Mouse (Mus musculus) embryo, embryonic 10 days (tissue): ENCODE measurements around the gene Cd248.

Experiments used
- DNase-seq: peaks from one replicate; pipeline ENCODE4 v3.0.0-alpha.2; 2015; ENCODE audit warnings: low spot score

The Cd248 gene

GRCm38 (mm10) chr19:5067867-5068569, at the start of gene Cd248:
Cd248 (plus strand) TSS chr19:5068078.
- peak; percentile 68 for DNase-seq

DNA sequence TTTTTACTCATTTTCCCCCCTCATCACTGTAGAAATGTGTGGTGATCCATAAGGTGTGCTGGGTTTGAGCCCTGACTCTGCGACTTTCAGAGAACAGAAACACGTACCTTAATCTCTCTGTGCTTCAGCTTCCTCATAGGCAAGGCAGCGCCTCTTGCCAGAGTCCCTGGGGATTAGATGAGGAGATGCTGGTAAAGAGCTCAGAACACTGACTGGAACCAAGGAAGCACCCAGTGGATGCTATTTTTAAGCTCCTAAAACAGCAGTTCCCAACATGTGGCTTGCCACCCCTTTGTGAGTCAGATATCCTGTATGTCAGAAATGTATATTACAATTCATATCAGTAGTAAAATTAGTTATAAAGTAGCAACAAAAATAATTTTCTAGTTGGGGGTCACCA, 49.7 kb upstream of the Cd248 start:
- no peak for DNase-seq

- no peak for DNase-seq
Measured at GRCm38 (mm10) chr19:5021416-5021815, 46.5 kb upstream of the Cd248 start.

GRCm38 (mm10) chr19:5023621-5024479, 44.0 kb upstream of the Cd248 start, which contains the start of gene Slc29a2:
Slc29a2 (plus strand) TSS chr19:5023860.
- DNase-seq: peak; percentile 97

DNA sequence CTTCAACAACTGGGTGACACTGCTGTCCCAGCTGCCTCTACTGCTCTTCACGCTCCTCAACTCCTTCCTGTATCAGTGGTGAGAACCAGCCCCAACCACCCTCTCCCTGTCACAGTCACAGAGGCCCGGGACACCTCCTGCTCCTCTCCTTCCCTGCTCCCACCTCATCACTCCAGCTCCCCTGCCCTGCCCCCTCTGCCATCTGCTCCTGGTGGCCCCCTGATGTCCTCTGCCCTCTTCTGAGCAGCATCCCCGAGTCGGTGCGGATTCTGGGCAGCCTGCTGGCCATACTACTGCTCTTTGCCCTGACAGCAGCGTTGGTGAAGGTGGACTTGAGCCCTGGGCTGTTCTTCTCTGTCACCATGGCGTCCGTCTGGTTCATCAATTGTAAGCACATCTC, 41.8 kb upstream of the Cd248 start:
- no peak for DNase-seq

DNA sequence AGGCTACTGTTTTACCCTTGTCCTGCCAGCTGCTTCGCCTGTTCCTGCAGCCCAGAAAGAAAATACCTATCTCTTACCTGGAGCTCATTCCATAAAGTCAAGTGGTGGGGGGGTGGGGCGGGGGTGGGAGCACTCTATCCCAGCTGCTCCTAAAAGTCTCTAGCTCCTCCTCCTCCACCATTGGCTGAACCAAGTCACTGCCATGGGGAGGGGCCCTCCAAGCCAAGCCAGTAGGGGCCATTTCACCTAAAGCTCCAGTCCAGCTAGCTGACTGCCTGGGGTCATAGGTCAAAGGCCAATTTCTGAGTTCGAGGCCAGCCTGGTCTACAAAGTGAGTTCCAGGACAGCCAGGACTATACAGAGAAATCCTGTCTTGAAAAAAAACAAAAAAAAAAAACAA, 35.2 kb upstream of the Cd248 start:
- no peak for DNase-seq

DNA sequence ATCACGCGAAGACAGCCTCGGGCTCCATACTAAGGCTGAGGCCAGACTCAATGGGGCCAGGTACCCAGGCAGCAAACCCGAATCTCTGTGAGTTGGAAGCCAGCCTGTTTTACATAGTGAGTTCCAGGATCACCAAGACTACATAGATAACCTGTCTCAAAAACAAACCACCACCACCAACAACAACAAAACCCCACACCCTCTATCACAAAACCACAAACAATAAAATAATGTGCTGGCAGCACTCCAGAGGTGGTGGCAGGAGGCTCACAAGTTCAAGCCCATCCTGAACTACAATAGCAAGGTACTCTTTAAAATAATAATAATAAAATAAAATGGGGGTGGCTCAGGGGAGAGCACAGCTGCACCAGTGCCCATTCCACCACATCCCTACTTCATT, 31.3 kb upstream of the Cd248 start:
- DNase-seq: no peak

- peak; percentile 95 for DNase-seq
Measured at GRCm38 (mm10) chr19:5037678-5038571, 30.0 kb upstream of the Cd248 start.

GRCm38 (mm10) chr19:5038709-5039156, 29.1 kb upstream of the Cd248 start, which contains the start of the genes B4gat1 and AC124502.3:
B4gat1 (plus strand) TSS chr19:5038826.
AC124502.3 (plus strand) TSS chr19:5038891.
- peak; percentile 97 for DNase-seq

GRCm38 (mm10) chr19:5039301-5040114, 28.4 kb upstream of the Cd248 start:
- DNase-seq: peak; percentile 43

- peak; percentile 99 for DNase-seq
Measured at GRCm38 (mm10) chr19:5040862-5041523, 26.9 kb upstream of the Cd248 start, which contains the start of gene Brms1. Brms1 (plus strand) TSS chr19:5041354.

DNA sequence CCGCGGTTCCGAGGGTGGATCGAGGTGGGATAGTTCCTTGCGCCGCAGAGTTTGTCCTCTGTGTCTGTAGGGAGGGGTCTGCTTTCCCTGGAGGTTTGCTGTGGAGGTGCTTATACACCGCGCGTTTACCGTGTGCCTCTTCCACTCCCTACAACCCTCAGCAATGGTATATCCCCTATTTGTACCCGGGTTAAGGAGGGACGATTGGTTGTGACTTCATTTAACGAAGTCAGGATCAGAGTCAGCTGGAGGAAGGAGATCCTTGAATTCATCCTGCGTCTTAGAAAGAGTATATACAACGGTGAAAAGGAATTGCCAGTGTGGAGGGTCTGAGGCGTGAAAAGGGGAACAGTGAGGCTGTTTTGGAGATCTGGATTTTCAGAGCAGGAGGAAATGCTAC, 26.3 kb upstream of the Cd248 start:
- no peak for DNase-seq

DNA sequence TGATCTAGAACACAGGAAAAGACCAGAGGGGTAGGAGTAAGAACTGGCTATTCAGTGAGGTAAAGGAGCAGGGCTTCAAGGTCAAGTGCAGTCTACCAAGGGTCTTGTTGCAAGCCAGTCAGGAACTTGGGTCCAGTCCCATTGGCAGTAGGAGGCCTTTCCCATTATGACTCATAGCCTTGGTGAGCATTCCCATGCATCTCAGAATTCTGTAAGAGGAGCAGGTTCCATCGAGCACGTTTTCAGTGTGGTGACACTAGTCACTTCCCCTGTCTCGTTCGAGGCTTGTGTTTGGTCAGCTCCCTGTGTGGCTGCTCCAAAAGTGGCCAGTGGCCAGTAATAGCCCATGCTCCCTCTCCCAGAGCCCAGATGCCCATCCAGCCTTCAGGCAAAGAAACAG, 22.3 kb upstream of the Cd248 start:
- DNase-seq: no peak

- no peak for DNase-seq
Measured at GRCm38 (mm10) chr19:5048138-5049056, 19.5 kb upstream of the Cd248 start.

- no peak for DNase-seq
Measured at GRCm38 (mm10) chr19:5049325-5049724, 18.6 kb upstream of the Cd248 start.

GRCm38 (mm10) chr19:5050047-5050905, 17.6 kb upstream of the Cd248 start, which contains the start of gene Rin1:
Rin1 (plus strand) TSS chr19:5050481.
- peak; percentile 74 for DNase-seq

DNA sequence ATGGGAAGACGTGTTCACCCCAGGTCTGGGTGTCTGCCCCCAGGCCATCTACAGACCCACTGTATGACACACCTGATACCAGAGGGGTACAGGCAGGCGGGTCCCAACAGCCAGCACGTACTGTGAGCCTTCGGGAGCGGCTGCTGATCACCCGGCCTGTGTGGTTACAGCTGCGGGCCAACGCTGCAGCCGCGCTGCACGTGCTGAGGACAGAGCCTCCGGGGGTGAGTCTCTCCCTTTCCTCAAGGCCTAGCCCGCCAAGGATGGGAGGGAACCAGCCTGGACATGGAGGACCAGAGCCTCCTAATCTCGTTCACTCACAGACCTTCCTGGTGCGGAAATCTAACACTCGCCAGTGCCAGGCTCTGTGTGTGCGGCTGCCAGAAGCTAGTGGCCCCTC, 16.8 kb upstream of the Cd248 start:
- DNase-seq: peak; percentile 64

DNA sequence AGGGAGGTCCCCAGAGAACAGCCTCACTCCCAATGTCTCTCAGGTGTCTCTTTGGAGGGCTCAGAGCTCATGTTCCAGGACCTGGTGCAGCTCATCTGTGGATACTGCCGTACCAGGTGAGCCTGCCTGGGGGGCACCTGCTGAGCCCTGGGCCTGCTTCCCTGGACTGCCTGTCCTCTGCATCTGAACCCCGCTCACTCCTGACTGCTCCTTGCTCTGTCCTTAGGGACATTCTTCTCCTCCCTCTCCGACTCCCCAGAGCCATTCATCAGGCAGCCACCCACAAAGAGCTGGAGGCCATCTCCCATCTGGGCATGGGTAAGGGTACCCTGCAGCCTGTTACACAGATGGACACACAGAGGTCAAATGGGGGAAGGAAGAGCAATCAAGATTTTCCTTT, 16.4 kb upstream of the Cd248 start:
- DNase-seq: no peak
